Mouse (Mus musculus): ENCODE measurements around the gene Nrk.

The Nrk gene

GRCm38 (mm10) chrX:138914041-138914776 is at the start of gene Nrk:
TSS of gene Nrk (plus strand) at chrX:138914430.
- DNase-seq (ENCODE audit: low read depth) = no peak

GRCm38 (mm10) chrX:138913366-138913765 is 864 bp upstream of the Nrk start:
- DNase-seq (ENCODE audit: low read depth) = no peak

GRCm38 (mm10) chrX:138914777-138915114 is 516 bp downstream of the Nrk start:
- no peak for DNase-seq (ENCODE audit: low read depth)

DNA sequence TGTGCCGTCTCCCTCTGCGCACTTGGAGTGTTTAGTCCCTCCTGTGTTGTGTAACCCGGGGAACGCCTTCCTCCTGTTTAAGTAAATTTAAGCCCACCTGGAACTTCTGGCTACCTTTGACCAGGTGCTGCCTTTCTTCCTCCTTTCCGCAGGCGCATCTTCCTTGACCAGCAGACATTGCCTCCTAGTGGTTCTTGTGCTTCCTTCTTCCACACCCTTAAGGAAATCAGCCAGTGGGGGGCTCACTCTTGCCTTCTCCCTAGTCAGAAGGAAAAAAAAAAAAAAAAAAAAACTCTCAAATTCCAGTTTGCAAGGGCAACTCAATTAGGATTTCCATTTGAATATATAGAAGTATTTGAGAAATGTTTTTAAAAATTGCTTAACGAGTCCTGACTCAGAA is 4.8 kb downstream of the Nrk start:
- no peak for DNase-seq (ENCODE audit: low read depth)

GRCm38 (mm10) chrX:138943905-138944304 is 29.7 kb downstream of the Nrk start:
- DNase-seq (ENCODE audit: low read depth) = no peak

GRCm38 (mm10) chrX:138960713-138961112 is 46.5 kb downstream of the Nrk start:
- DNase-seq (ENCODE audit: low read depth) = no peak

- no peak for DNase-seq (ENCODE audit: low read depth)
These were observed 64.3 kb downstream of the Nrk start for GRCm38 (mm10) chrX:138978501-138978900.

- no peak for DNase-seq (ENCODE audit: low read depth)
These were observed 65.0 kb downstream of the Nrk start for GRCm38 (mm10) chrX:138979249-138979648.

- DNase-seq (ENCODE audit: low read depth) = no peak
These were observed 100.3 kb downstream of the Nrk start for GRCm38 (mm10) chrX:139014524-139014923.

- DNase-seq (ENCODE audit: low read depth) = no peak
These were observed 102.3 kb downstream of the Nrk start for GRCm38 (mm10) chrX:139016540-139016939.

GRCm38 (mm10) chrX:139026532-139027097 is 112.4 kb downstream of the Nrk start:
- DNase-seq (ENCODE audit: low read depth) = no peak

DNA sequence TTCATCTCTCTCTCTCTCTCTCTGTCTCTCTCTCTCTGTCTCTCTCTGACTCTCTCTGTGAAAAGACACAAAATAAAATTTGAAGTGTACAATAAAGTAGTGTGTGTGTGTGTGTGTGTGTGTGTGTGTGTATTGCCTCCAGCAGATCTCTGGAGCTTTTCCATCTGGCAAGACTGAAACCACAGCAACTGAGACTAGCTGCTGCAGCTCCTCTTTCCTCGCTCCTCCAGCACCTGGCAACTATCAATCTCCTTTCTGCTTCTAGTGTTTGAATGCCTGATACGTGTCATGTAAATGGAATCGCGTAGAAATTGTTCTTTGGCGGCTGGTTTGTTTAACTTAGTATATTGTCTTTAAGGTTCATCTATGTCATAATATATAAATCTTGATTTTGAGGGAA is 113.1 kb downstream of the Nrk start:
- DNase-seq (ENCODE audit: low read depth) = no peak

DNA sequence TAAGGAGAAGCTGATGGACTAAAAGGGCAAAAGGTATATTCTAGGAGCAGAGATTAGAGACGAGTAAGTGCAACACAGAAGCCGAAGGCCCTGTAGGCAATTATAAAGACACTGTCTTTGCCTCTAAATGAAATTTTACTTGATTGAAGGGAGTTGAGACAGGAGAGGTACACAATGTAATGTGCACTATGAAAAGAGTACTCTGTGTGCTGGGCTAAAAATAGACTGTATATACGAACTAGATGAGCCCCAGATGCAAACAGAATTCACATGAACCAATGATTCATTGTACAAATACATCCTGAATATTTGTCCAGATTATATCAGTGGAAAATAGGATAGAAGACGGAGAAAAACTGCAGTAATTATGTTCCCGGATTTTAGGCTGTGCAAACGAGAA is 113.7 kb downstream of the Nrk start:
- no peak for DNase-seq (ENCODE audit: low read depth)

- DNase-seq (ENCODE audit: low read depth) = no peak
These were observed 123.4 kb downstream of the Nrk start for GRCm38 (mm10) chrX:139037666-139038065.

GRCm38 (mm10) chrX:139039314-139039713 is 125.1 kb downstream of the Nrk start:
- DNase-seq (ENCODE audit: low read depth) = no peak

DNA sequence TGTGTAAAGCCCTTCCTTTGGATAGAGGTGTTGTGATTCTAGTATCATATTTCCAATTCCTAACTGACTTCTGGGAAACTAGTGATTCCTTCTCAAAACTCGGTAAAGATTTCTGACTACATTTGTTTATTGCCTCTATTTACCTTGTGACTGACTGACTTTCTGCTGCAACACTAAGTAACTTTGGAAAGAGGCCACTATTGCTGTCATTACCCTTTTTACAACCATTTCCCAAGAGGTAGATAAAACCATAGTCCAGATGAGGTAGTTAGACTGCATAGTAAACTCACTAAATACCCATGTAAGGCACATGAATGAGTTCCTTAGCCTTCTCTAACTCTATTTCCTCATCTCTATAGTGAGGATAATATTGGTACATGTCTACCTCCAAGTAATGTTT is 126.9 kb downstream of the Nrk start:
- DNase-seq (ENCODE audit: low read depth) = no peak

DNA sequence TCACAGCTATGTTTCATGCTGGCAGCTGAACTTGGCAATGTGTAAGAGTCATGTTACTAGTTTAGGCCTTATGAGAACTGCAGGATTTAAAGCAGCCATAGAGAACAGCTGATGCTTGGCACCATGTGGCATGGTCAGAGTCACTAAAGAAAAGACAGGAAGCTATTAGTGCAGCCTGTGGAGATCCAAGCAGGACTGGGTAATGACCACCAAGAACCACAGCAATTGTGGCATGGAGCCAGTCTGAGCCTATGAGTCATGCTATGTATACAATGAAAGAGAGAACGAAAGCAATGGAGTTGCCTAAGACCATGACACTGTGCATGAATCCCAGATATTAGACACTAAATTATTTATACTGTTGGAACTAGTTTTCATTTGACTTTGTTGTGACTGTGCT is 137.7 kb downstream of the Nrk start:
- DNase-seq (ENCODE audit: low read depth) = no peak

GRCm38 (mm10) chrX:139053149-139053548 is 138.9 kb downstream of the Nrk start:
- no peak for DNase-seq (ENCODE audit: low read depth)
